Mouse (Mus musculus): Measurements from ENCODE around the gene Nod2.
A peak's percentile ranks its signal among the peaks of the same experiment; 100 is the strongest.

The Nod2 gene

GRCm38 (mm10) chr8:88646837-88647778 is at the start of gene Nod2:
Gene Nod2 (plus strand): TSS chr8:88647315.
- peak; percentile 81 to 93 for DNase-seq (ENCODE audit: low spot score in 2 of 2)

- no peak for DNase-seq (ENCODE audit: low spot score in 2 of 2)
Observed at GRCm38 (mm10) chr8:88598578-88598977, 48.5 kb upstream of the Nod2 start.

GRCm38 (mm10) chr8:88599491-88599890 is 47.6 kb upstream of the Nod2 start:
- no peak for DNase-seq (ENCODE audit: low spot score in 2 of 2)

- DNase-seq (ENCODE audit: low spot score in 2 of 2): no peak
Observed at GRCm38 (mm10) chr8:88603446-88603989, 43.6 kb upstream of the Nod2 start.

- peak; percentile 19 to 56 for DNase-seq (ENCODE audit: low spot score in 2 of 2)
Observed at GRCm38 (mm10) chr8:88604065-88605038, 42.8 kb upstream of the Nod2 start.

- no peak for DNase-seq (ENCODE audit: low spot score in 2 of 2)
Observed at GRCm38 (mm10) chr8:88605361-88606040, 41.6 kb upstream of the Nod2 start.

- no peak for DNase-seq (ENCODE audit: low spot score in 2 of 2)
Observed at GRCm38 (mm10) chr8:88609036-88609435, 38.1 kb upstream of the Nod2 start.

- no peak for DNase-seq (ENCODE audit: low spot score in 2 of 2)
Observed at GRCm38 (mm10) chr8:88610271-88610670, 36.8 kb upstream of the Nod2 start.

- DNase-seq (ENCODE audit: low spot score in 2 of 2): no peak
Observed at GRCm38 (mm10) chr8:88614981-88615380, 32.1 kb upstream of the Nod2 start.

GRCm38 (mm10) chr8:88618612-88619011 is 28.5 kb upstream of the Nod2 start:
- no peak for DNase-seq (ENCODE audit: low spot score in 2 of 2)

GRCm38 (mm10) chr8:88619513-88619912 is 27.6 kb upstream of the Nod2 start:
- no peak for DNase-seq (ENCODE audit: low spot score in 2 of 2)

GRCm38 (mm10) chr8:88620931-88621330 is 26.2 kb upstream of the Nod2 start:
- DNase-seq (ENCODE audit: low spot score in 2 of 2): no peak

- peak; percentile 42 to 45 for DNase-seq (ENCODE audit: low spot score in 2 of 2)
Observed at GRCm38 (mm10) chr8:88621408-88621807, 25.7 kb upstream of the Nod2 start.

- DNase-seq (ENCODE audit: low spot score in 2 of 2): no peak
Observed at GRCm38 (mm10) chr8:88623351-88623750, 23.8 kb upstream of the Nod2 start.

GRCm38 (mm10) chr8:88624276-88624675 is 22.8 kb upstream of the Nod2 start:
- no peak for DNase-seq (ENCODE audit: low spot score in 2 of 2)

GRCm38 (mm10) chr8:88626433-88626832 is 20.7 kb upstream of the Nod2 start:
- DNase-seq (ENCODE audit: low spot score in 2 of 2): no peak

- no peak for DNase-seq (ENCODE audit: low spot score in 2 of 2)
Observed at GRCm38 (mm10) chr8:88626940-88627264, 20.2 kb upstream of the Nod2 start.

GRCm38 (mm10) chr8:88627265-88627991 is 19.7 kb upstream of the Nod2 start:
- peak; percentile 49 to 52 for DNase-seq (ENCODE audit: low spot score in 2 of 2)

- DNase-seq (ENCODE audit: low spot score in 2 of 2): no peak
Observed at GRCm38 (mm10) chr8:88628001-88628774, 18.9 kb upstream of the Nod2 start.

GRCm38 (mm10) chr8:88630225-88630624 is 16.9 kb upstream of the Nod2 start:
- DNase-seq (ENCODE audit: low spot score in 2 of 2): no peak

Data from urinary bladder, adult 18-20 months (tissue).